Mouse (Mus musculus) hindbrain, postnatal 0 days (tissue): ENCODE measurements around the gene Gm10337. TPM values are rescaled to one million over a fixed set of nuclear protein-coding genes. Genes with fewer than 3 reads are reported as not detected.

Experiments
- ATAC-seq: fragments of 200-750 bp; cut with Nextera tagmentation; 2 replicates; pipeline ENCODE4 v1.8.0; 2017; ENCODE audit warnings: mild to moderate bottlenecking, moderate TSS enrichment, moderate library complexity
- DNase-seq: peaks from one replicate; pipeline ENCODE4 v3.0.0-alpha.2; 2015; ENCODE audit warnings: low spot score
- H3K27ac ChIP-seq: fragments of 300-500 bp; sonication (generic); 2 replicates; pipeline ENCODE4 v1.5.1; 2014; ENCODE audit warnings: mild to moderate bottlenecking
- H3K27me3 ChIP-seq: fragments of 300-500 bp; sonication (generic); 2 replicates; pipeline ENCODE4 v1.6.1; 2014; ENCODE audit warnings: low read length, mixed read lengths; ENCODE audit not compliant: insufficient read depth
- H3K36me3 ChIP-seq: fragments of 300-500 bp; sonication (generic); 2 replicates; pipeline ENCODE4 v1.6.1; 2014; ENCODE audit warnings: low read length, mixed read lengths; ENCODE audit not compliant: insufficient read depth
- H3K4me1 ChIP-seq: fragments of 300-500 bp; sonication (generic); 2 replicates; pipeline ENCODE4 v1.6.1; 2014; ENCODE audit warnings: antibody characterized with exemption, low read length, mixed read lengths; ENCODE audit not compliant: insufficient read depth
- H3K4me2 ChIP-seq: fragments of 300-500 bp; sonication (generic); 2 replicates; pipeline ENCODE4 v1.6.1; 2014; ENCODE audit warnings: low read depth, mild to moderate bottlenecking, low read length, moderate library complexity, mixed read lengths
- H3K4me3 ChIP-seq: fragments of 300-500 bp; sonication (generic); 2 replicates; pipeline ENCODE4 v1.5.1; 2014; ENCODE audit warnings: low read length
- H3K9ac ChIP-seq: fragments of 300-500 bp; sonication (generic); replicated peaks from 2 replicates; pipeline ENCODE4 v1.6.1; 2014; ENCODE audit warnings: mild to moderate bottlenecking, low read length, moderate library complexity, mixed read lengths
- H3K9me3 ChIP-seq: fragments of 300-500 bp; sonication (generic); 2 replicates; pipeline ENCODE4 v1.6.1; 2016; ENCODE audit warnings: low read length, mixed read lengths
- CTCF ChIP-seq: IDR thresholded peaks from 2 replicates; pipeline ENCODE4 v1.5.1; 2016; ENCODE audit warnings: antibody characterized with exemption, control low read depth, low read depth
- WGBS: fragments of 180-500 bp; shearing (Covaris S2); extraction: QIAGEN DNeasy Blood & Tissue Kit; methylation state at CpG from one replicate; pipeline ENCODE4 v1.1.7; 2014; 5-methylcytosine and 5-hydroxymethylcytosine counted together
- polyA plus RNA-seq: library from polyadenylated mRNA; unstranded; fragments of >200 nt; fragmentation: Nextera tagmentation; extraction: Ambion mirVana; gene quantifications from 2 replicates; pipeline ENCODE4 v1.2.1, GENCODE M21; 2015
- total RNA-seq: library from RNA; depleted of rRNA; stranded (reverse); fragments of >200 nt; gene quantifications from 2 replicates; pipeline ENCODE4 v1.2.3, GENCODE M21; 2014

The Gm10337 gene
- total and polyA plus RNA-seq, 2 experiments from 2014 or later, result 2.7 TPM; not detected in 1

DNA sequence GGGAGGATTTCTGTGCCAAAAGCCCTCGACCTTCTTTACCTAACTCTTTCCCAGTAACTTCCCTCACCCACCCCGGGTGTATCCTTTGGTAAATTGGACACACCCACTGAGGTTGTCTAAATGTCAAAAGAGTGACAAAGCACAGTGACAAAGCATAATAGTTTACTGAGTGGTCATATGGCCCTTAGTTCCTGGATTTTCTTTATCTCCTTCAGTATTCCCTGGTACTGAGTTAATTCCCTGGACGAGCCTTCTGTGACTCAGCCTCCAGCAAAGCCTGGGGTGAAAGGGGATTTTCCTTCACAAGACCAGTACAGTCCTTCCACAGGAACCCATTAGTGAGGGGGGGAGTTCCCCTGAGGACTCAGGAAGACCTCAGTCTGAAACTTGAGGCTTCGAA lies 42.6 kb upstream of the Gm10337 start:
- Histone ChIP-seq H3K4me1 (no peaks in the 10 kb centered on the region), H3K27ac (no peak overlapping the region), H3K36me3 (no peaks in the 10 kb centered on the region; the same call in 1 of the 2 replicates), H3K9me3 (no peaks in the 10 kb centered on the region), H3K4me3 (no peak overlapping the region), H3K9ac (no peak overlapping the region), H3K27me3 (no peaks in the 10 kb centered on the region), H3K4me2 (no peak overlapping the region)
- ATAC-seq (no peak), DNase-seq (no peak)
- TF ChIP-seq CTCF, result no peak
- 75% methylated on average over 4 of the region's 4 CpGs for WGBS

DNA sequence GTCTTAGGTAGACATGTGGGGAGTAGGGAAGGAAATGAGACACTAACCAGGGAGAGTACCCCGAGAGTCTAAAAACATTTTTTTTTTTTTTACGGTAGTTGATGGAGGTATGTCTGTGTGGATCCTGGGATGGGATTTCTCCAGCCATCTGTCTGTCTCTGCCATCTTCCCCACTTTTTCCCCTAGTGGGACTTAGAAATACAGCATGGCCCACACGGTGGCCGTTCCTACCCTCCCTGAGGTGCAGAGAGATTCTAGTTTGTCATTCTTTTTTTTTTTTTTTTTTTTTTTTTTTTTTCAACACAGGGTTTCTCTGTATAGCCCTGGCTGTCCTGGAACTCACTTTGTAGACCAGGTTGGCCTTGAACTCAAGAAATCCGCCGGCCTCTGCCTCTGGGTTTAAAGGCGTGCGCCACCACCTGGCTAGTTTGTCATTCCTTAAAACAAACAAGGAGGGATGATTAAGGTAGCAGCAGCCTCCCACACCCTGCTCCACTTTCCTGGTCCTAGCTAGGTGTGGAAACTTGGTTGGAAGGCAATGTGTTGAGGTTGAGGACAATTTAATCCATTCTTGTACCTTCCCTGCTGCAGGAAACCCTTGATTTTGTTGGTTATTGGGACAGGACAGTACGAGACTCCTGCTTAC lies 42.0 kb upstream of the Gm10337 start:
- H3K4me3 ChIP-seq, result no peak overlapping the region
- H3K4me1 ChIP-seq, result no peaks in the 10 kb centered on the region
- H3K9me3 ChIP-seq, result no peaks in the 10 kb centered on the region
- H3K36me3 ChIP-seq, result no peaks in the 10 kb centered on the region; the same call in 1 of the 2 replicates
- H3K4me2 ChIP-seq, result no peak overlapping the region
- H3K27me3 ChIP-seq, result no peaks in the 10 kb centered on the region
- DNase-seq (no peak), ATAC-seq (no peak)
- H3K27ac ChIP-seq, result no peak overlapping the region
- H3K9ac ChIP-seq, result no peak overlapping the region
- no peak for TF ChIP-seq CTCF
- 83% methylated on average over 9 of the region's 9 CpGs for WGBS

DNA sequence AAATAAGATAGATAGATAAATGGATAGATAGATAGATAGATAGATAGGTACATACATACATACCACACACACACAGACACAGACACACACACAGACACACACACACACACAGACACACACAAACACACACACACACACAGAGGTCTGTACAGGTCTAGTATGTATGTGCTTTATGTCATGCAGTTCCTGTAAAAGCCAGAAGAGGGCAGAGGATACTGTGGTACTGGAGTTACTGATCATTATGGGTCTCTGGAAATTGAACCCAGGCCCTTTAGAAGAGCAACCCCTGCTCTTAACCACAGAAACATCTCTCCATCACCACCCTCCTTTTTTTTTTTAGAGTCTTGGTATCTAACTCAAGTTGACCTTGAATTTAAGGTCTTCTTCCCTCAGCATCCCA lies 39.9 kb upstream of the Gm10337 start:
- H3K4me1 ChIP-seq, result no peaks in the 10 kb centered on the region
- ATAC-seq (no peak), DNase-seq (no peak)
- no peak overlapping the region for H3K9ac ChIP-seq
- TF ChIP-seq CTCF, result peak; percentile 58
- peaks cover 1% of the 10 kb centered on the region; the same call in 1 of the 2 replicates for H3K9me3 ChIP-seq
- no peaks in the 10 kb centered on the region for H3K27me3 ChIP-seq
- H3K36me3 ChIP-seq, result no peaks in the 10 kb centered on the region; the same call in 1 of the 2 replicates
- H3K27ac ChIP-seq, result no peak overlapping the region
- no peak overlapping the region for H3K4me2 ChIP-seq
- no peak overlapping the region for H3K4me3 ChIP-seq

DNA sequence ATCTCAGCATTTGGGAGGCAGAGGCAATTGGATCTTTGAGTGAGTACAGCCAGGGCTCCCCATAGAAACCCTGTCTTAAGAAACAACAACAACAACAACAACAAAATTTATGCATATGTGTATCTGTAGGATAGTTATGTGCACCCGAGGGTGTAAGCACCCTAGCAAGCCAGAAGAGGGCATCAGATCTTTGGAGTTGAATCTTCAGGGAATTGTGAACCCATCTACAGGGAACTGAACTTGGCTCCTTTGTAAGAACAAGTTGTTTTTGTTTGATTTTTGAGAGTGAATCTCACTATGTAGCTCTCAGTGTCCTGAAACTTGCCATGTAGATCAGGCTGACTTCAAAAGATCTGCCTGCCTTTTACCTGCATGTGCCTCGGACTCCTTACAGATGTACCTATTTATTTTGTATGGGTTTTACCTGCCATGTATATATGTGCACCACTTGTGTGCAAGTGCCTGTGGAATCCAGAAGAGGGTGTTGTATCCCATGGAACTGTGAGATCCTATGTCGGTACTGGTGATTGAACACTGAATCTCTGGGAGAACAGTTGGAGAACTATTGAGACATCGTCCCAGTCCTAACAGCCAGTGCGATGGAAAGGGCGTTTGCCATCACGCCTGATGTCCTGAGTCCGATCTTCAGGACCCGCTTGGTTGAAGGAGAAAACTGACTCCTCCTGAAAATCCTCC lies 34.7 kb upstream of the Gm10337 start:
- no peaks in the 10 kb centered on the region for H3K27me3 ChIP-seq
- no peak overlapping the region for H3K4me2 ChIP-seq
- 95% methylated on average over 9 of the region's 9 CpGs for WGBS
- H3K9me3 ChIP-seq, result peaks cover 2% of the 10 kb centered on the region; the same call in 1 of the 2 replicates
- no peak overlapping the region for H3K4me3 ChIP-seq
- no peak overlapping the region for H3K27ac ChIP-seq
- ATAC-seq, result no peak
- no peak overlapping the region for H3K9ac ChIP-seq
- no peaks in the 10 kb centered on the region for H3K36me3 ChIP-seq
- H3K4me1 ChIP-seq, result peaks cover 6% of the 10 kb centered on the region; the same call in 1 of the 2 replicates
- no peak for TF ChIP-seq CTCF
- DNase-seq, result no peak

DNA sequence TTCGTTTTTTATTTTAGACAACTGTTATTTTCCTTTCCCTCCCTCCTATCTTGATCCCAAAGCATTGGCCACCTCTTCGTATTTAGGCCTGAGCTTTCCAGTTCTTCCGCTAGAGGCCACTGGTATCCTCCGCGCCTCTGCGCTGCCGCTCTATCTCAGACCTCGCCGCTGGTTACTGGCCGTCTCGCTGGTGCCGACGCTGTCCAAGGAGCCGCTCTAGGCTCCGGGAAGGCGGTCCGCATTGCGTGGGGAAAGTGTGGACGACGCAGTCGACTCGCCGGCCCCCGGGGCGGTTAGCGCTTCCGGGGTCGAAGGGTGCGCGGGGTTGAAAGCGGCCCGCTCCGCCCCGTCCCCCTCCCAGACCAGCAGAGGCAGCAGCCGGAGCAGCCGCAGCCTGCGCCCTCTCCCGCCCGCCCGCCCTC lies 33.3 kb upstream of the Gm10337 start, which contains the start of gene Pcbp2:
Gene Pcbp2 (plus strand): TSS at position 357 of the 422 bp plus-strand sequence.
- TF ChIP-seq CTCF, result peak; percentile 90
- under 1% methylated on average over 34 of the region's 40 CpGs for WGBS
- ATAC-seq, result peak; percentile 99
- no peaks in the 10 kb centered on the region for H3K27me3 ChIP-seq
- H3K4me2 ChIP-seq, result peak within 1 kb of the TSS; percentile 59
- DNase-seq, result peak; percentile 100
- H3K27ac ChIP-seq, result peak within 1 kb of the TSS; percentile 96
- peaks cover 9% of the 10 kb centered on the region for H3K36me3 ChIP-seq
- peaks cover 2% of the 10 kb centered on the region; the same call in 1 of the 2 replicates for H3K9me3 ChIP-seq
- H3K4me1 ChIP-seq, result peaks cover 6% of the 10 kb centered on the region; the same call in 1 of the 2 replicates
- H3K4me3 ChIP-seq, result peak within 1 kb of the TSS; percentile 88
- H3K9ac ChIP-seq, result peak within 1 kb of the TSS; percentile 88

DNA sequence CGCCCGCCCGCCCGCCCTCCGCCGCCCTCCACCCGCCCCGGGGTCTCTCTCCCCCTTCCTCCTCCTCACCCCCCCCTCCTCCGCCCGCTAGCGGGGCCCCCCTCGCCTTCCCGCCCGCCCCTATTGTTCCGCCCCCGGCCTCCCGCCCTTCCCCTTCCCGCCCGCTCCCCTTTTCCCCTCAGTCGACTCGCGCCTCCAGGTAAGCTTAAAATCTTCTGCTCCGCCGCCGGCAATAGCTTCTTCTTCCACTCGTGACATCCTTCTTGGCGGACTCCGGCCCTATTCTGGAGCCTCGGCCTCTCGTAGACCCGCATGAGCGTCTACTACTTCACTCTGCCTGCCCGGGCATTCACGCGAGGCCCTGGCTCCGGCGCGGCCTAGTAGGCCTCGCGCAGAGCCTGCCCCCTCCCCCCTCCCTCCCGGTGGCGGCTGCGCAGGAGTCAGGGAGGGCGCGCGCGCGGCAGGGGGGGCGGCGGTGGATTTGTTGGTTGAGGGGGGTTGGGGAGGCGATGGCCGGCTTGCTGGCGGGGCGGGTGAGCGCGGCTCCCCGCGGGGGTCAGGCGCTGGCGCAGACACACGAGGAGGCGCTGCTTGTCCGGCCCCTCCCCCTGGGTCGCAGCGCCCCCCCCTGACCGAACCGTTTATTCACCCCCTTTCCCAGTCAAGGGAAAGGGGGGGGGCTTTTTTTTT lies 32.8 kb upstream of the Gm10337 start:
- WGBS, result 0% methylated on average over 35 of the region's 67 CpGs
- H3K4me1 ChIP-seq, result peaks cover 6% of the 10 kb centered on the region; the same call in 1 of the 2 replicates

More for the DNA sequence above, 32.8 kb upstream of the Gm10337 start:
- Histone ChIP-seq H3K9ac (peak overlapping the region; percentile 88), H3K4me2 (peak overlapping the region; percentile 59), H3K27me3 (no peaks in the 10 kb centered on the region), H3K27ac (peak overlapping the region; percentile 96), H3K4me3 (peak overlapping the region; percentile 88), H3K36me3 (peaks cover 14% of the 10 kb centered on the region), H3K9me3 (peaks cover 2% of the 10 kb centered on the region; the same call in 1 of the 2 replicates)
- DNase-seq (peak; percentile 91), ATAC-seq (peak; percentile 69)
- TF ChIP-seq CTCF, result 0 out of 2 replicates have a peak, but pooled peaks have one; percentile 1
